Mouse (Mus musculus) ES-E14 (cell line): ENCODE measurements around the gene 4930503E14Rik. TPM values are rescaled to one million over a fixed set of nuclear protein-coding genes. Genes with fewer than 3 reads are reported as not detected.
"Not testable (repeated sequence)": the region's sequence is repeated elsewhere in the genome, so short reads cannot be mapped to it uniquely, and the experiment has no call there.

Experiments used
- DNase-seq: peaks from one replicate; pipeline ENCODE4 v3.0.0-alpha.2; 2013; ENCODE audit warnings: low read depth, low spot score
- H3K27ac ChIP-seq: 2 replicates; pipeline ENCODE4 v1.5.1; 2012; ENCODE audit warnings: low read depth, mild to moderate bottlenecking, low read length, moderate library complexity, mixed read lengths; ENCODE audit not compliant: poor library complexity, insufficient read depth, severe bottlenecking
- H3K36me3 ChIP-seq: 2 replicates; pipeline ENCODE4 v1.6.1; 2012; ENCODE audit warnings: mild to moderate bottlenecking, low read length, moderate library complexity, mixed read lengths; ENCODE audit not compliant: control insufficient read depth, poor library complexity, insufficient read depth, severe bottlenecking
- H3K4me1 ChIP-seq, 2 experiments: fragments of 150-350 bp in 1 of 2; sonication (generic) in 1 of 2; 2 replicates each; pipeline ENCODE4 v1.6.1; 2012; ENCODE audit warnings: low read length in 2 of 2, mild to moderate bottlenecking in 1 of 2, mixed read lengths in 1 of 2; ENCODE audit not compliant: control insufficient read depth in 2 of 2, insufficient read depth in 2 of 2, poor library complexity in 1 of 2
- H3K4me3 ChIP-seq, 2 experiments: fragments of 150-350 bp in 1 of 2; sonication (generic) in 1 of 2; 2 replicates each; pipeline ENCODE4 v1.5.1; 2012; ENCODE audit warnings: low read length in 2 of 2, low read depth in 1 of 2, mild to moderate bottlenecking in 1 of 2, mixed read lengths in 1 of 2; ENCODE audit not compliant: insufficient read depth in 1 of 2, poor library complexity in 1 of 2, severe bottlenecking in 1 of 2
- H3K9ac ChIP-seq: 2 replicates; pipeline ENCODE4 v1.6.1; 2012; ENCODE audit warnings: low read depth, mild to moderate bottlenecking, low read length, mixed read lengths; ENCODE audit not compliant: poor library complexity, insufficient read depth, severe bottlenecking
- H3K9me3 ChIP-seq: fragments of 150-350 bp; sonication (generic); 2 replicates; pipeline ENCODE4 v1.6.1; 2012; ENCODE audit warnings: low read depth, mild to moderate bottlenecking, low read length; ENCODE audit not compliant: control insufficient read depth, insufficient read depth
- CHD2 ChIP-seq: IDR thresholded peaks from 2 replicates; pipeline ENCODE4 v1.6.1; 2014; ENCODE audit warnings: mild to moderate bottlenecking, low read depth, low read length, inconsistent platforms
- HCFC1 ChIP-seq: IDR thresholded peaks from 2 replicates; pipeline ENCODE4 v1.6.1; 2012; ENCODE audit warnings: low read length, inconsistent platforms, borderline replicate concordance; ENCODE audit not compliant: insufficient read depth
- MAFK ChIP-seq: IDR thresholded peaks from 2 replicates; pipeline ENCODE4 v1.6.1; 2014; ENCODE audit warnings: mild to moderate bottlenecking, low read depth, low read length, inconsistent platforms; ENCODE audit not compliant: insufficient read depth
- ZC3H11A ChIP-seq: IDR thresholded peaks from 2 replicates; pipeline ENCODE4 v1.6.1; 2012; ENCODE audit warnings: low read depth, mild to moderate bottlenecking, inconsistent platforms, low read length, borderline replicate concordance
- ZNF384 ChIP-seq: IDR thresholded peaks from 2 replicates; pipeline ENCODE4 v1.6.1; 2012; ENCODE audit warnings: low read depth, low read length, inconsistent platforms
- in situ Hi-C, 2 experiments: fragments of 600-800 bp; cut with MboI; formaldehyde crosslinking; loops; one replicate each; pipeline ENCODE4 v1.15.1; 2025; ENCODE audit warnings: low sequenced_read_pairs in 2 of 2, inconsistent platforms in 1 of 2; ENCODE audit not compliant: unreplicated experiment in 2 of 2
- total RNA-seq: library from RNA; depleted of rRNA; stranded (reverse); fragments of 300-350 nt; gene quantifications from 2 replicates; pipeline ENCODE4 v1.2.3, GENCODE M21; 2012; rRNA removed

The 4930503E14Rik gene
- total RNA-seq: not detected in 2 replicates

DNA sequence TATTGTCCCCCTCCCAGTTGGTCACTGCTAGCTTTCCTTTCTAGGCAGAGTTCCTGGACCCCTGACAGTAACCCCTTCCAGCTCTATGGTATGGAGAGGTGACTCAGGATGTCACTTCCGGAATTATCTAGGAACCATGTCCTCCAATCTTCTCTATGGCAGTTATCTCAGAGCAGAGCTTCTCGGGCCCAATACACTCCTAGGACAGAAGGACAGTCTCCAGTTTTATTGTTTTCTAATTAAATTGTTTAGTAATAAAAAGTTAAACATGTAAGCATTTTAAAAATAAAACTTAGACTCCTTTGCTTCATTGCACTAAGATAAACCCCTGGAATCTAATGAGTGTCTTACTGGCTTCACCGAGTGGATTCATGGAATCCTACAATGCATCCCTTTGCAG lies at the start of gene 4930503E14Rik:
Gene 4930503E14Rik, minus strand, starts transcription at position 101 of the 400 bp plus-strand sequence.
- in situ Hi-C loops, H3K4me1 ChIP-seq, H3K9me3 ChIP-seq, H3K36me3 ChIP-seq, H3K27ac ChIP-seq, H3K4me3 ChIP-seq, H3K9ac ChIP-seq, DNase-seq: not testable (repeated sequence)

DNA sequence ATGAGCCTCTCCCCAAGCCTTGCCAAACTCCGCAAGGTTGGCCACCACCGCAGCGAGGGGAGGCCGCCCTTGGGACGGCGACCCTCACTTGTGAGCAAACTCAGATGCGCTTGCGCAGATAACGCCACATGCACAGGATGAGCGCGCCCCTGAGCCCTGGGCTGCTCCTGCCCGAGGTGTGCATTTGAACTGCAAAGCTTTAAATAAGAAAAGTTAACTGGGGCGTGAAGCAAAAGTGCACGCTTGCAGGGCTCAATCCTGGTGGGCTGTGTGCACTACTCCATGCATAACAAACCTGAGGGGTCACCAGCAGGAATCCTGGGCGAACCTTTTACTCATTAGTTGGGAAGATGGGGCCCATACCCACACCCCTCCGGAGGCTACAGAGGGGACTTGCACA lies 35.0 kb upstream of the 4930503E14Rik start:
- H3K9ac ChIP-seq: no peak overlapping the region
- no peak overlapping the region for H3K4me3 ChIP-seq
- no peak overlapping the region for H3K27ac ChIP-seq
- no peak for DNase-seq
- TF ChIP-seq ZC3H11A (no peak), ZNF384 (no peak), HCFC1 (no peak), MAFK (no peak), CHD2 (no peak)
- no peaks in the 10 kb centered on the region for H3K36me3 ChIP-seq
- in situ Hi-C loops: no loop called here
- H3K4me1 ChIP-seq: no peaks in the 10 kb centered on the region
- no peaks in the 10 kb centered on the region for H3K9me3 ChIP-seq

DNA sequence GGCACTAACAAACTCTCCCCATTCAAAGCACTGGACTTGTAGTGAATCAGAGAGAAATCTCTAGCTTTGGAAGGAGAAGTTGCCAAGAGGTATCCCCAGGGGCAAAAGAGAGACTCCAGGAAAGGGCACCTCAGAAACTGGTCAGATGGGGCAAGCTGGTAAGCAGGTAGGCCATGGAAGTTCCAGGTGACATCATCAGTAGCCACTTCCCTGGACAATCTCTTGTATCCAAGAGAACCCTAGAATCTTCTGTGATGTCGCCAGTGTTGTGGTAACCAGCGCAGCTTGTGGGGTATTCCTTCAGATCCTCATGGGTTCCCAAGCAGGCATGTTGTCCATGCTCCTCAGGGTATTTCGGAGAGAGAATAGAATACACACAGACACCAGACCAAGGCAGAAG lies 15.7 kb downstream of the 4930503E14Rik start, which contains the start of gene Gm8212:
Gene Gm8212, plus strand, starts transcription at position 301 of the 400 bp plus-strand sequence.
- H3K9me3 ChIP-seq, H3K4me1 ChIP-seq, H3K27ac ChIP-seq, H3K9ac ChIP-seq, in situ Hi-C loops, H3K4me3 ChIP-seq, H3K36me3 ChIP-seq, DNase-seq: not testable (repeated sequence)

DNA sequence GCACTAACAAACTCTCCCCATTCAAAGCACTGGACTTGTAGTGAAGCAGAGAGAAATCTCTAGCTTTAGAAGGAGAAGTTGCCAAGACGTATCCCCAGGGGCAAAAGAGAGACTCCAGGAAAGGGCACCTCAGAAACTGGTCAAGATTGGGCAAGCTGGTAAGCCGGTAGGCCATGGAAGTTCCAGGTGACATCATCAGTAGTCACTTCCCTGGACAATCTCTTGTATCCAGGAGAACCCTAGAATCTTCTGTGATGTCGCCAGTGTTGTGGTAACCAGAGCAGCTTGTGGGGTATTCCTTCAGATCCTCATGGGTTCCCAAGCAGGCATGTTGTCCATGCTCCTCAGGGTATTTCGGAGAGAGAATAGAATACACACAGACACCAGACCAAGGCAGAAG lies 89.5 kb downstream of the 4930503E14Rik start, which contains the start of gene Gm3327:
Gene Gm3327, plus strand, starts transcription at position 301 of the 400 bp plus-strand sequence.
- H3K36me3 ChIP-seq, H3K4me1 ChIP-seq, H3K27ac ChIP-seq, H3K4me3 ChIP-seq, in situ Hi-C loops, H3K9me3 ChIP-seq, H3K9ac ChIP-seq, DNase-seq: not testable (repeated sequence)

Other genes starting within 250 kb of the 4930503E14Rik start
- gene Ang6, start 211.0 kb downstream of the 4930503E14Rik start, total RNA-seq: not detected in 2 replicates
- gene Ear2, start 110.6 kb downstream of the 4930503E14Rik start, total RNA-seq: not detected in 2 replicates
- gene Gm3327, start 89.4 kb downstream of the 4930503E14Rik start, total RNA-seq: not detected in 2 replicates
- gene Gm8212, start 15.6 kb downstream of the 4930503E14Rik start, total RNA-seq: not detected in 2 replicates
- not detected in 2 replicates for gene Gm8220, start 72.3 kb upstream of the 4930503E14Rik start, total RNA-seq
- gene Gm5930, start 125.3 kb upstream of the 4930503E14Rik start, total RNA-seq: 0.09 TPM in 1 of 2 replicates, not detected in the other
- not detected in 2 replicates for gene Gm8229, start 152.1 kb upstream of the 4930503E14Rik start, total RNA-seq
- not detected in 2 replicates for gene Gm3371, start 197.4 kb upstream of the 4930503E14Rik start, total RNA-seq
- gene Gm8232, start 220.4 kb upstream of the 4930503E14Rik start, total RNA-seq: not detected in 2 replicates